Mouse (Mus musculus): ENCODE measurements around the gene Nfib. TPM values are rescaled to one million over a fixed set of nuclear protein-coding genes. Genes with fewer than 3 reads are reported as not detected.

The Nfib gene
- polyA plus RNA-seq, 1 experiment from 2014 or later = 75.7 TPM

DNA sequence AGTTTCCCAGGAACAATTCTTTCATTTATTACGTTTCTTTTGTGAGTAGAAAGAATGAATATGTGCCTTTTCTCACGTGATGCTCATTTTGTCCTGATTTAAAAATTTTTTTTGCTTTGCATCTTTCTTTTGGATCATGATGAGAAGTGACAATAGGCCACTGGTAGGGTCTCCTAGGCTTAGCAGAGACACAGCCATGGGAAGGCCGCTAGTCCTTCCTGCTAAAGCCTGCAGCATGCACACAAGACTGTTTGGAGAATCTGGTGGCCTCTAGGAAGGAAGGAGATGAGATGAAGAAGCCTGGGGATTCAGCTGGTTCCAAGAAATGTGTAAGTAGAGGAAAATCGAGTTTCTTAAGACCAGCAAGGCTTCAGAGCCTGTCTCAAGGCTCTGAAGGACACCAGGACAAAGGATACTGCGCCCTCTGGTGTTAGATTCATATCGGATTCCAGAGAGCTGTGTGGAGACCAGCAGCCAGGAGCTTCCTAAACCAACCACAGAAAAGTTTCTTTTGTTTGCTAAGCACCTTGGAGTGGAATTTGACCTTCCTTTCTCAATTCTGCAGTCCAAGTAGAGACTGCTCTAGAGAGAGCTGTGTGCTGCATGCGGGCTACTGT is 163.5 kb downstream of the Nfib start:
- H3K4me3 ChIP-seq (ENCODE audit: low read length) = no peak overlapping the region
- H3K9ac ChIP-seq (ENCODE audit: low read depth, low read length) = no peak overlapping the region
- peak; percentile 89 for ATAC-seq
- 0 out of 2 replicates have a peak, but pooled peaks cover 3% of the 10 kb centered on the region for H3K27me3 ChIP-seq (replicated peaks; ENCODE audit: control insufficient read depth, insufficient read depth, low read length)
- H3K4me1 ChIP-seq (ENCODE audit: control insufficient read depth, insufficient read depth, low read depth, low read length) = peaks cover 11% of the 10 kb centered on the region
- 29% methylated on average over 7 of the region's 7 CpGs for WGBS
- no peaks in the 10 kb centered on the region for H3K36me3 ChIP-seq (ENCODE audit: control insufficient read depth, insufficient read depth, low read length)
- peak overlapping the region; percentile 33; the same call in 1 of the 2 replicates for H3K27ac ChIP-seq (ENCODE audit: low read depth, low read length)
- no peak overlapping the region for H3K4me2 ChIP-seq (ENCODE audit: low read length)
- no peaks in the 10 kb centered on the region for H3K9me3 ChIP-seq (ENCODE audit: control insufficient read depth, low read length)

- H3K4me3 ChIP-seq (ENCODE audit: low read length) = no peak overlapping the region
- H3K36me3 ChIP-seq (ENCODE audit: control insufficient read depth, insufficient read depth, low read length) = no peaks in the 10 kb centered on the region
- no peak for ATAC-seq
- no peak overlapping the region; the same call in 1 of the 2 replicates for H3K27ac ChIP-seq (ENCODE audit: low read depth, low read length)
- H3K9me3 ChIP-seq (ENCODE audit: control insufficient read depth, low read length) = no peaks in the 10 kb centered on the region
- peaks cover 13% of the 10 kb centered on the region for H3K4me1 ChIP-seq (ENCODE audit: control insufficient read depth, insufficient read depth, low read depth, low read length)
- H3K9ac ChIP-seq (ENCODE audit: low read depth, low read length) = no peak overlapping the region
- 58% methylated on average over 5 of the region's 5 CpGs for WGBS
- H3K27me3 ChIP-seq (replicated peaks; ENCODE audit: control insufficient read depth, insufficient read depth, low read length) = peaks cover 3% of the 10 kb centered on the region; the same call in 1 of the 2 replicates
- peak overlapping the region; percentile 39 for H3K4me2 ChIP-seq (ENCODE audit: low read length)
Measured at GRCm38 (mm10) chr4:82540466-82540990, 165.0 kb downstream of the Nfib start.

DNA sequence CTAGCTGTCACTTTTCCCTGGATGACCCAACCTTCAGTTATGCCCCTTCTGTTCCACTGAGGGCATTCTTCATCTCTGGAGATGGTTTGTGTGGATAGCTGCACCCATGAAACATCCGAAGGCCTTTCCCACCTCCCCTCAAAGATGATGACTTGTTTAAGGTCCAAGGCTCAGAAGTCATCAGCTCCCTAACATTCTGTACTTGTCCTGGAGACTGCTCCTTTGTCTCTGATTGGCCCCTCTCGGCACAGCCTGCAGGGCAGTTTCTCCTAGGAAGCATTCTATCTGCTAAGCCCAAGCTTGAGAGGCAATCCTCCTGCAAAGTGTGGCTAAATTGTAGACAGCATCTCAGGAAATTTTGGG is 165.5 kb downstream of the Nfib start:
- peak overlapping the region; percentile 59 for H3K27ac ChIP-seq (ENCODE audit: low read depth, low read length)
- WGBS = 35% methylated on average over 2 of the region's 2 CpGs
- H3K9me3 ChIP-seq (ENCODE audit: control insufficient read depth, low read length) = no peaks in the 10 kb centered on the region
- peak; percentile 21; the same call in 1 of the 2 replicates for ATAC-seq
- peaks cover 3% of the 10 kb centered on the region; the same call in 1 of the 2 replicates for H3K27me3 ChIP-seq (replicated peaks; ENCODE audit: control insufficient read depth, insufficient read depth, low read length)
- peak overlapping the region; percentile 8; the same call in 1 of the 2 replicates for H3K9ac ChIP-seq (ENCODE audit: low read depth, low read length)
- peak overlapping the region; percentile 39 for H3K4me2 ChIP-seq (ENCODE audit: low read length)
- H3K4me3 ChIP-seq (ENCODE audit: low read length) = no peak overlapping the region
- no peaks in the 10 kb centered on the region for H3K36me3 ChIP-seq (ENCODE audit: control insufficient read depth, insufficient read depth, low read length)
- H3K4me1 ChIP-seq (ENCODE audit: control insufficient read depth, insufficient read depth, low read depth, low read length) = peaks cover 13% of the 10 kb centered on the region

- Histone ChIP-seq H3K27me3 (replicated peaks; ENCODE audit: control insufficient read depth, insufficient read depth, low read length) (peaks cover 3% of the 10 kb centered on the region; the same call in 1 of the 2 replicates), H3K4me3 (ENCODE audit: low read length) (peak overlapping the region; percentile 2; the same call in 1 of the 2 replicates), H3K4me1 (ENCODE audit: control insufficient read depth, insufficient read depth, low read depth, low read length) (peaks cover 13% of the 10 kb centered on the region)
Measured at GRCm38 (mm10) chr4:82539406-82540047, 166.0 kb downstream of the Nfib start.

DNA sequence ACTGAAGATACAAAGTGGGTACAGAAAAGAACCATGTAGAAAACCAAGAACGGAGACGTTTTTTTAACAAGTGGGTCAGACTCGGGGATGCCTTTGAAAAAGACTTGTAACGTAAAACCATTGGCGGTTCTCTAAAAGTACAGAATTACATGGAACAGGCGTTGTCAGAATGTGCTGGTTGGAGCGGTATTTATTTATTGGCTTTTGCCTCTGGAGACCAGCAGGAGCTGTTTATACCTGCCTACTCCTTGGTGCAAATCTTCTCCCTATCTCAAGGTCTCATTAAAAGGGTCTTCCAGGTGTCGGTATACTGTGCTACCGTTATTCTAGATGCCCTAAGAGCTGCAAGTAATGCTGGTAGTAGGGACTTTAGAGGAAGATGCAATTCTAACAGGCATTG is 166.7 kb downstream of the Nfib start:
- Histone ChIP-seq H3K36me3 (ENCODE audit: control insufficient read depth, insufficient read depth, low read length) (no peaks in the 10 kb centered on the region), H3K9ac (ENCODE audit: low read depth, low read length) (peak overlapping the region; percentile 61), H3K27me3 (replicated peaks; ENCODE audit: control insufficient read depth, insufficient read depth, low read length) (peaks cover 3% of the 10 kb centered on the region; the same call in 1 of the 2 replicates), H3K9me3 (ENCODE audit: control insufficient read depth, low read length) (no peaks in the 10 kb centered on the region), H3K4me2 (ENCODE audit: low read length) (peak overlapping the region; percentile 57), H3K27ac (ENCODE audit: low read depth, low read length) (peak overlapping the region; percentile 64), H3K4me3 (ENCODE audit: low read length) (peak overlapping the region; percentile 39), H3K4me1 (ENCODE audit: control insufficient read depth, insufficient read depth, low read depth, low read length) (peaks cover 20% of the 10 kb centered on the region)
- WGBS = 6% methylated on average over 9 of the region's 9 CpGs
- ATAC-seq = no peak

More at GRCm38 (mm10) chr4:82539406-82540047, 166.0 kb downstream of the Nfib start:
- Histone ChIP-seq H3K4me2 (ENCODE audit: low read length) (peak overlapping the region; percentile 39), H3K9ac (ENCODE audit: low read depth, low read length) (peak overlapping the region; percentile 8), H3K36me3 (ENCODE audit: control insufficient read depth, insufficient read depth, low read length) (no peaks in the 10 kb centered on the region), H3K9me3 (ENCODE audit: control insufficient read depth, low read length) (no peaks in the 10 kb centered on the region), H3K27ac (ENCODE audit: low read depth, low read length) (peak overlapping the region; percentile 59)
- no peak for ATAC-seq
- 14% methylated on average over 8 of the region's 8 CpGs for WGBS

- H3K4me3 ChIP-seq (ENCODE audit: low read length) = peak overlapping the region; percentile 39
- no peaks in the 10 kb centered on the region for H3K36me3 ChIP-seq (ENCODE audit: control insufficient read depth, insufficient read depth, low read length)
- H3K9ac ChIP-seq (ENCODE audit: low read depth, low read length) = peak overlapping the region; percentile 61
- peaks cover 3% of the 10 kb centered on the region; the same call in 1 of the 2 replicates for H3K27me3 ChIP-seq (replicated peaks; ENCODE audit: control insufficient read depth, insufficient read depth, low read length)
- H3K27ac ChIP-seq (ENCODE audit: low read depth, low read length) = peak overlapping the region; percentile 64
- peaks cover 20% of the 10 kb centered on the region for H3K4me1 ChIP-seq (ENCODE audit: control insufficient read depth, insufficient read depth, low read depth, low read length)
- no peaks in the 10 kb centered on the region for H3K9me3 ChIP-seq (ENCODE audit: control insufficient read depth, low read length)
- WGBS = 2% methylated on average over 30 of the region's 30 CpGs
- H3K4me2 ChIP-seq (ENCODE audit: low read length) = peak overlapping the region; percentile 57
- ATAC-seq = no peak
Measured at GRCm38 (mm10) chr4:82538069-82538811, 167.3 kb downstream of the Nfib start.

- Histone ChIP-seq H3K4me3 (ENCODE audit: low read length) (peak overlapping the region; percentile 39), H3K9ac (ENCODE audit: low read depth, low read length) (peak overlapping the region; percentile 61), H3K4me2 (ENCODE audit: low read length) (peak overlapping the region; percentile 57), H3K4me1 (ENCODE audit: control insufficient read depth, insufficient read depth, low read depth, low read length) (peaks cover 21% of the 10 kb centered on the region), H3K36me3 (ENCODE audit: control insufficient read depth, insufficient read depth, low read length) (no peaks in the 10 kb centered on the region), H3K27me3 (replicated peaks; ENCODE audit: control insufficient read depth, insufficient read depth, low read length) (peaks cover 3% of the 10 kb centered on the region; the same call in 1 of the 2 replicates), H3K27ac (ENCODE audit: low read depth, low read length) (peak overlapping the region; percentile 64), H3K9me3 (ENCODE audit: control insufficient read depth, low read length) (no peaks in the 10 kb centered on the region)
- 1% methylated on average over 28 of the region's 28 CpGs for WGBS
- no peak for ATAC-seq
Measured at GRCm38 (mm10) chr4:82537279-82537967, 168.1 kb downstream of the Nfib start.

DNA sequence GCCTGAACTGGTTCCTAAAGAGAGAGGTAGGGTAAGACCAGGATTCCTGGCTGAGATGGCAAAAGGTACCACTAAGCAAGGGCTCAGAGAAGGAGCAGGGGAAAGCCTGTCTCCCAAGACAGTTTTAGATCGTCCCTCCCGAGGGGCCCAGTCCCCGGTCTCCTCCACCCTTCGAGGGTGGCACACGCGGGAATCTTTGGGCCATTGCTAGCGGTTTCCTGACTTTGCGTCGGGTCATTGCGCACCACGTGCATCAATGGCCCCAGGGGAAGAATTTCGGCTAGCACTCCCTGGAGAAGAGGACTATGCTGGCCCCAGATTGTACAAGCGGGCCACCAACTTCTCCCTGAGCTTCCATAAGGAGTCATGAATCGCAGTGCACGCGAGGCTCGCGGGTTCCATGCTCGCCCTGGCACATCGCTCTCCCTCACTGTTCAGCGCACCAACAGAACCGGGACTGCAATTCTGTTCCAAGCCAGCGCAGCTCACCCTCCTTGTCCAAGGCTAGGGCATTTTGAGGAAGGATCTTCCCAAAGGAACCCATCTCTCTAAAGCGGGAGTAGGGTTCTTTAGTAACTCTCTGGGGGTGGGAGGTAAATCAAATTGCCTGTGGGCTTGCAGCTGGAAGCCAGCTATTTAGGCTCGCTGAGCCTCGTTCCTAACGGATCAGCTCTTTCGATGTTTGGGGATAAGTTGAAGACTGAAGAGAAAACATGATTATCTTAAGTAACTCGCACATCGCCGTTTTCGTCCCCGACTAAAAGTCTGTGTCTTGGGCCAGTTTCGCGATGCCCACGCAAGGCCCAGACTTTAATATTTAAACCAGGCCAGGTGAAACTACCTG is 168.9 kb downstream of the Nfib start:
- H3K27ac ChIP-seq (ENCODE audit: low read depth, low read length) = peak overlapping the region; percentile 64
- 7% methylated on average over 36 of the region's 36 CpGs for WGBS
- peak overlapping the region; percentile 61 for H3K9ac ChIP-seq (ENCODE audit: low read depth, low read length)
- H3K4me3 ChIP-seq (ENCODE audit: low read length) = peak overlapping the region; percentile 39
- H3K27me3 ChIP-seq (replicated peaks; ENCODE audit: control insufficient read depth, insufficient read depth, low read length) = peaks cover 3% of the 10 kb centered on the region; the same call in 1 of the 2 replicates
- no peaks in the 10 kb centered on the region for H3K36me3 ChIP-seq (ENCODE audit: control insufficient read depth, insufficient read depth, low read length)
- no peak for ATAC-seq
- H3K4me2 ChIP-seq (ENCODE audit: low read length) = peak overlapping the region; percentile 57
- H3K9me3 ChIP-seq (ENCODE audit: control insufficient read depth, low read length) = no peaks in the 10 kb centered on the region
- peaks cover 19% of the 10 kb centered on the region for H3K4me1 ChIP-seq (ENCODE audit: control insufficient read depth, insufficient read depth, low read depth, low read length)

All from hindbrain, embryonic 16.5 days (tissue).